Mouse (Mus musculus) lung, adult 2 months (tissue): ENCODE measurements at regions not wholly inside any gene's neighbourhood (a gene's known extent, or its start where the extent isn't known, plus 50 kb on each side); places are given as distances from the start of the nearest gene placed in this dataset.

ENCODE experiments used
- CTCF ChIP-seq: fragments of 200-500 bp; IDR thresholded peaks from 2 replicates; pipeline ENCODE4 v1.5.1; 2011; ENCODE audit warnings: mild to moderate bottlenecking, low read length, control low read depth; ENCODE audit not compliant: insufficient read depth
- POLR2A ChIP-seq: fragments of 200-500 bp; IDR thresholded peaks from 2 replicates; pipeline ENCODE4 v1.6.1; 2011; ENCODE audit warnings: low read depth, mild to moderate bottlenecking, control low read depth, low read length, borderline replicate concordance; ENCODE audit errors: extremely low read depth

- TF ChIP-seq POLR2A, result no peak
- TF ChIP-seq CTCF, result no peak
Measured at GRCm38 (mm10) chr11:112449632-112450031, 332.4 kb upstream of the Sox9 start.
